Mouse (Mus musculus) limb, embryonic 11.5 days (tissue): ENCODE measurements around the gene Kidins220. TPM values are rescaled to one million over a fixed set of nuclear protein-coding genes. Genes with fewer than 3 reads are reported as not detected.

Experiments
- ATAC-seq: fragments of 200-750 bp; cut with Nextera tagmentation; 2 replicates; pipeline ENCODE4 v1.8.0; 2017; ENCODE audit warnings: low read depth; ENCODE audit not compliant: insufficient number of reproducible peaks, low FRiP score, low TSS enrichment
- DNase-seq: peaks from one replicate; pipeline ENCODE4 v3.0.0-alpha.2; 2015; ENCODE audit warnings: low spot score
- H3K27ac ChIP-seq: fragments of 300-500 bp; sonication (generic); replicated peaks from 2 replicates; pipeline ENCODE4 v1.5.1; 2014; ENCODE audit warnings: low read depth, mild to moderate bottlenecking, low read length
- H3K27me3 ChIP-seq: fragments of 300-500 bp; sonication (generic); 2 replicates; pipeline ENCODE4 v1.6.1; 2014; ENCODE audit warnings: mild to moderate bottlenecking, low read length, mixed read lengths; ENCODE audit not compliant: control insufficient read depth, insufficient read depth
- H3K36me3 ChIP-seq: fragments of 300-500 bp; sonication (generic); 2 replicates; pipeline ENCODE4 v1.6.1; 2014; ENCODE audit warnings: mild to moderate bottlenecking, low read length, moderate library complexity, mixed read lengths; ENCODE audit not compliant: control insufficient read depth, insufficient read depth
- H3K4me1 ChIP-seq: fragments of 300-500 bp; sonication (generic); 2 replicates; pipeline ENCODE4 v1.6.1; 2014; ENCODE audit warnings: low read length, mixed read lengths; ENCODE audit not compliant: control insufficient read depth, insufficient read depth
- H3K4me2 ChIP-seq: fragments of 300-500 bp; sonication (generic); 2 replicates; pipeline ENCODE4 v1.6.1; 2014; ENCODE audit warnings: low read depth, mild to moderate bottlenecking, moderate library complexity; ENCODE audit not compliant: severe bottlenecking
- H3K4me3 ChIP-seq: fragments of 300-500 bp; sonication (generic); 2 replicates; pipeline ENCODE4 v1.5.1; 2014; ENCODE audit warnings: low read depth, low read length
- H3K9ac ChIP-seq: fragments of 300-500 bp; sonication (generic); 2 replicates; pipeline ENCODE4 v1.6.1; 2014; ENCODE audit warnings: mild to moderate bottlenecking, low read length
- H3K9me3 ChIP-seq: fragments of 300-500 bp; sonication (generic); 2 replicates; pipeline ENCODE4 v1.6.1; 2016; ENCODE audit warnings: low read length; ENCODE audit not compliant: control insufficient read depth
- WGBS: fragments of 180-500 bp; shearing (Covaris S2); extraction: QIAGEN DNeasy Blood & Tissue Kit; methylation state at CpG from one replicate; pipeline ENCODE4 v1.1.7; 2014; 5-methylcytosine and 5-hydroxymethylcytosine counted together
- polyA plus RNA-seq: library from polyadenylated mRNA; unstranded; fragments of >200 nt; fragmentation: Nextera tagmentation; extraction: Ambion mirVana; gene quantifications from 2 replicates; pipeline ENCODE4 v1.2.1, GENCODE M21; 2014

The Kidins220 gene
- polyA plus RNA-seq, 1 experiment from 2014 or later: 14.7 TPM

DNA sequence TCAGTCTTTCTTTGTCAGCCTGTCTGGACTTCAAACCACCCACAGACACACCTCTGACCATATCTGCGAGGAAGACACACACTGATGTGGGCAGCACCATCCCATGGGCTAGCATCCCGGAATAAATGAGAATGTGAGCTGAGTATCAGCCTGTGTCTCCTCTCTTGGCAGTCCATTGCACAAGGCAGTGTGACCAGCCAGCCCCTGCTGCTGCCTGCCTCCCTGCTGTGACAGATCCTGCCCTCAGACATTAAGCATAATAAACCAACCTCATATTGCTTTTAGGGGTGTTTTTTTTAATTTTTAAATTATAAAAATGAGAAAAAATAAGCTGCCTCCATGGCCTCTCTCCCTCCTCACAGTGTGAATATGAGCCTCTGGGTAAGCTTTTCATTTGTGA, 8.7 kb upstream of the Kidins220 start:
- WGBS: 95% methylated on average over 2 of the region's 2 CpGs
- H3K27me3 ChIP-seq: no peaks in the 10 kb centered on the region
- DNase-seq (no peak), ATAC-seq (no peak)
- no peak overlapping the region for H3K4me3 ChIP-seq
- no peak overlapping the region for H3K4me2 ChIP-seq
- H3K4me1 ChIP-seq: no peaks in the 10 kb centered on the region
- H3K27ac ChIP-seq: no peak overlapping the region
- no peak overlapping the region for H3K9ac ChIP-seq
- no peaks in the 10 kb centered on the region for H3K36me3 ChIP-seq
- H3K9me3 ChIP-seq: no peaks in the 10 kb centered on the region

DNA sequence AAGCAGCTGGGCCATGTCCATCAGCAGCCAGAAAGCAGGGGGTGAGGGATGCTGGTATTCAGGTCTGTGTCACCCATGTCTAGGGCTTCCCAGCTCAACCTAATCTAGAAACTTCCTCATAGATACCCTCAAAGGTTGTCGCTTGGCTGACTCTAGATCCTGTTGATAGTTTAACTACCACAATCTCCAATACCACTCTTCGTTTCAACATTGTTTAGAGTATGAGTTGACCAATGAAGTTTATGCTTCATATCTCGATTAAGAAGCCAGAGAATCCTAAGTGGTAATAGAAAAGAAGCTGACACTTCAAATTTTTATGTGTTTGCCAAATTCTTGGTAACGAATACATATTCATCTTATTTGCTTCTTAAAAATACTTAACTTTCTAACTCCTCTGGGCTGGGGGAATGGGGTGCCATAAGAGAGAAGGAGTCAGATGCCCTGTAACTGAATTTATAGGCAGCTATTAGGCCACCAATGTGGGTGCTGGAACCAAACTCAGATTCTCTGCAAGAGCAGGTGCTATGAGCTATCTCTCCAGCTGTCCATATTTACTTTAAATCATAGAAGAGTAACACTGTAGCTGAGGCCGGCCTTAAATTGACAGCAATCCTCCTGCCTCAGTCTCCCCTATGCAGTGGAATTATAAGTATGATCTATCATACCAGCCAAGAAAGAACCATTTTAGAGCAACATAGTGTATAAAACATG, 3.1 kb upstream of the Kidins220 start:
- H3K4me1 ChIP-seq: no peaks in the 10 kb centered on the region
- no peaks in the 10 kb centered on the region for H3K9me3 ChIP-seq
- ATAC-seq (no peak), DNase-seq (no peak)
- no peaks in the 10 kb centered on the region for H3K27me3 ChIP-seq
- no peak overlapping the region for H3K9ac ChIP-seq
- WGBS: 87% methylated on average over 5 of the region's 5 CpGs
- no peak overlapping the region for H3K27ac ChIP-seq
- H3K4me2 ChIP-seq: no peak overlapping the region
- H3K36me3 ChIP-seq: no peaks in the 10 kb centered on the region
- H3K4me3 ChIP-seq: no peak overlapping the region

DNA sequence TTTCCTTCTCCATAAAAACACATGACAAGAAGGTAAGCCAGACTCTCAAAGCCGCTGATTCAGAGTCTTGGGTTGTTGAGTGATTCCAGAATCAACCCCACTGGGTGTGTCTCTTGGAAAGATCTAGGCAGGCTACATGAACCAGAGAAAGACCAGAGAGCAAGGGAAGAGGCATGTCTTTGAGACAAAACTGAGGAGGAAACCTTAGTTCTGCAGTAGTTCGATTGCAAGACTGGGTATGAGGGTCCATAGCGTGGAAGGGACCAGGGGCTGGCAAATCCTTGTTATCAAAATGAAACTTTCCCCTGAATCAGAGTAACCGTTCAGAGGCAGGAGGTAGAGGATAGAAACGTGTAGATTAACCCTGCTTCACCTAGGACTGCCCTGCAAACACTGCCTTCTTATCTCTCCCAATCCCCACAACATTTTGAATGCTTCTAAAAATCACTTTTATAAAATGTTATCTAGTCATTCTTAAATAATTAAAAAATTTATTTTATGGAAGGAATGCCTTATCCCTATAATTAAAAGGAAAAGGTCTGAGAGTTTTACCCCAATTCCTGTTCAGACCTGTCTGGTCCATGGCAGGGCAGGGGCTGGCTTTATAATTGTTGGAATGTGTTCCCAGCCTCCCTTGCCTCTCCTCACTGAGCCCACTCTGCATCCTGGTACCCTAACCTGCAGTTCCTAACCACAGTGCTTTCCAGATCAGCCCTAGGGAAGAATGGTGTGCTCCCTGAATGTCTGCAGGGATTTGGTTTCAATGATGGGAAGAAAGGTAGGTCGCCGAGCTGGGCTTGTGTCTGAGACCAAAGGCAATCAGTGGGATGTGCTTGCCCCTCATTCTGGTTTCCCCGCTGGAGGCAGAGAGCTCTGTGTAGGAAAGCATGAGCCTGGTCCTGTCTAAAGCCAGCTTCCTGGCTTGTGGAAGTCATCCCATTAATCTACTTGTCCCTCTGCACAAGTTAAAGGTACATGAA, 2.1 kb upstream of the Kidins220 start:
- Histone ChIP-seq H3K36me3 (no peaks in the 10 kb centered on the region), H3K4me3 (no peak overlapping the region), H3K27ac (no peak overlapping the region), H3K4me2 (no peak overlapping the region), H3K4me1 (no peaks in the 10 kb centered on the region), H3K27me3 (no peaks in the 10 kb centered on the region), H3K9ac (no peak overlapping the region), H3K9me3 (no peaks in the 10 kb centered on the region)
- ATAC-seq (no peak), DNase-seq (no peak)
- 66% methylated on average over 8 of the region's 8 CpGs for WGBS

DNA sequence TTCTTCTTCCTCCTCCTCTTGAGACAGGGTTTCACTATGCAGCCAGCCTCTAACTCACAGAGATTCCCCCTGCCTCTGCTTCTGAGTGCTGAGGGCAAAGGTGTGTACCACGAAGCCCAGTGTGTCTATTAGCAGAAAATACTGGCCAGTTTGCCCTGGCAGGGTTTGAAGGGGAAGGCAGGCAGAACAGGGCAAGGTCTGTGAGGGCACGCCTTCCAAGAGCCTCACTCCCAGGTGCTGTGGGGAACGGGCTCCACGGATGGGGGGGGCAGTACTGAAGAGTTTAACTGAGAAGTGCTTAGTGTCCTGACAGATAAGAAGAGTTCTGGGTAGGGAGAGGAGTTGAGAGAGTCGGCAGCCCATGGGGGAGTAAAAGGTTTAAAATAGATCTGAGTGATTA, 1.1 kb upstream of the Kidins220 start:
- no peak overlapping the region for H3K27ac ChIP-seq
- no peaks in the 10 kb centered on the region for H3K9me3 ChIP-seq
- ATAC-seq (no peak), DNase-seq (no peak)
- H3K4me3 ChIP-seq: no peak overlapping the region
- H3K4me1 ChIP-seq: no peaks in the 10 kb centered on the region
- no peaks in the 10 kb centered on the region for H3K27me3 ChIP-seq
- no peak overlapping the region for H3K4me2 ChIP-seq
- no peak overlapping the region for H3K9ac ChIP-seq
- H3K36me3 ChIP-seq: no peaks in the 10 kb centered on the region
- 72% methylated on average over 5 of the region's 5 CpGs for WGBS

DNA sequence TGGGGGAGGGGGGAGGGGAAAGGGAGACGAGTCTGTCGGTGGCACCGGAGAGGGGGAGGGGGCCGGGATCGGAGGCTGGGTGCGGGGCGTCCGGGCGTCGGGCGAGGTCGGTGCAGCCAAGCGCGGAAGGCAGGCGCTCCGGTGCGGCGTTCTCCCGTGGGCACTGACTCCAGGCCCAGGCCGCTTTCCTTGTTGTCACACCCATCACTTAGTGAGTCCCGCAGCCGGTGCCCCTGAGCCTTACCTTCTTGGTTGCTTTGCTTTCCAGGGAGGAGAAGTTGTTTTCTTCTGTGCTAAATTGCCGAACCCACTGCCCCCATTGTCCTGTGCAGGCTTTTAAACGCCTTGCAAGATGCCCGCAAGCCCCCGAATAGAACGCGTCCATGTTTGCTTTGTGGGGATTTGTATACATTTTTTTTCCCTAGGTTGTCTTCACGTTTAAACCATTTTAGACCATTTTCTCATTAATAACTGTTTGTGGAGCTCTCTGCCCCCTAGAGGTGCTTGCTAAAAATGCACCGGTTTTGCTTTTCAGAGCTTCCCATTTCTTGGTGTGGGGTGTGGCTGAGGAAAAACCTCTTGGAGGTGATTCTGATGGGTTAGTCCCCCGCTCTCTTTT, 499 bp downstream of the Kidins220 start:
- Histone ChIP-seq H3K4me1 (no peaks in the 10 kb centered on the region), H3K4me2 (peak overlapping the region; percentile 69), H3K27me3 (no peaks in the 10 kb centered on the region), H3K36me3 (no peaks in the 10 kb centered on the region), H3K4me3 (peak overlapping the region; percentile 76), H3K9ac (peak overlapping the region; percentile 57), H3K9me3 (no peaks in the 10 kb centered on the region), H3K27ac (peak overlapping the region; percentile 45; the same call in 1 of the 2 replicates)
- under 1% methylated on average over 28 of the region's 31 CpGs for WGBS
- DNase-seq: peak; percentile 79
- ATAC-seq: peak; percentile 10; the same call in 1 of the 2 replicates

DNA sequence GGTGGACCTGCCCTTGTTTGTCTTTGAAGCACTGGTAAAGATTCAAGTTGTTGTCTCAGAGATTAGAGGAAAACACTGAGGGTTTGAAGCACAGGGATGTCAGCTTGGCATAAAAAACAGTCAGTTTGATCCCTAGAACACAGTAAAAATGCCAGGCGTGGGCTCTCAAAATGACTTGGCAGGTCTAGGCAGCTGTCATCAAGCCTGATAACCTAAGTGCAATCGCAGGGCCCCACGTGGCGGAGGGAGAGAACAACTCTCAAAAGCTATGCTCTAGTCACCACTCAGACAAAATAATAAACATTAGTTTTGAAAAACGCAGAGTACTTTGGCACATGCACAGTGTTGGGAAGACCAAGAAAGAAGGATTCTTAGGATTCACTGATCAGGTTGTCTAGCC, 10.5 kb downstream of the Kidins220 start:
- no peaks in the 10 kb centered on the region; the same call in 1 of the 2 replicates for H3K36me3 ChIP-seq
- no peak overlapping the region for H3K4me2 ChIP-seq
- H3K9me3 ChIP-seq: no peaks in the 10 kb centered on the region
- ATAC-seq: no peak
- no peak overlapping the region for H3K4me3 ChIP-seq
- H3K27me3 ChIP-seq: no peaks in the 10 kb centered on the region
- no peaks in the 10 kb centered on the region for H3K4me1 ChIP-seq
- no peak overlapping the region for H3K27ac ChIP-seq
- DNase-seq: no peak
- whole genome bisulfite sequencing: 88% methylated on average over 5 of the region's 5 CpGs
- H3K9ac ChIP-seq: no peak overlapping the region

DNA sequence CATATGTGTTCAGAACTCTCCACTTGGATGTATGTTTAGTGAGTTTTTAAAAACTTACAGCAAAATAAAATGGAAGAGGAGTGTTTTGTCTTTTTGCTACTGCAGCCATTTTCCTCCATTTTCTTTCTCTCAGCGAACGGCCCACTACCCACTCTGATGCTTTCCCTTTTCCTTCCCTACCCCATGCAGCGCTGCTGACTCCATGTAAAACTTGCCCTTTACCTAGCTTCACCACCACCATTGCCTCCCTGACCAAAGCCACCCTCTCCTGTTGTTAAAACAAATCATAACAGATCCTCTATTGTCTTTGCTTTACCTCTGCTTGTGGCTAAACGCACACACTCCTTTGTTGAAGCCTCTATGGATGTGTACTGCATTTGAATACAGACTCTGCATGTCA, 20.6 kb downstream of the Kidins220 start:
- H3K9ac ChIP-seq: no peak overlapping the region
- H3K4me1 ChIP-seq: no peaks in the 10 kb centered on the region
- H3K27ac ChIP-seq: no peak overlapping the region
- H3K27me3 ChIP-seq: no peaks in the 10 kb centered on the region
- peaks cover 10% of the 10 kb centered on the region; the same call in 1 of the 2 replicates for H3K36me3 ChIP-seq
- WGBS: 94% methylated on average over 4 of the region's 4 CpGs
- no peak overlapping the region for H3K4me2 ChIP-seq
- H3K4me3 ChIP-seq: no peak overlapping the region
- ATAC-seq (no peak), DNase-seq (no peak)
- H3K9me3 ChIP-seq: no peaks in the 10 kb centered on the region

DNA sequence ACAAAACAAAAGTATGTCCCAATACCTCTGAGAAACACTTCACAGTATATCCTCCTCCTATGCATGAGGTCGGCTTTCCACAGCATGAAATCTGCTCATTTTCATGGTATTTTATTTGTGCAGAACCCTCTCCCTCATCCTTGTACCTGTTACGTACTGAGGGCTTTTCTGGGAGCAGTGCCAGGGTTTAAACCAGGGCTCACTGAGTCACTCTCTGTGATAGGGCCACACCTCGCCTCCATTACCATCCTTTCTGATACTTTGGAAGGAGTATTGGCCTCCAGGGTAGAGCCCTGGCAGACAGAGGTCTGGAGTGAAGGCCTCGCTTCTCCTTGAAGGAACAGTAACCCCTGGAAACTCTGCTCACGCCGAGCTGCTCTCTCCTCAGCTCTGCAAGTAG, 30.6 kb downstream of the Kidins220 start:
- 74% methylated on average over 6 of the region's 6 CpGs for WGBS
- Histone ChIP-seq H3K36me3 (peaks cover 13% of the 10 kb centered on the region; the same call in 1 of the 2 replicates), H3K27ac (no peak overlapping the region), H3K27me3 (no peaks in the 10 kb centered on the region), H3K4me2 (no peak overlapping the region), H3K4me1 (no peaks in the 10 kb centered on the region), H3K9me3 (no peaks in the 10 kb centered on the region), H3K9ac (no peak overlapping the region), H3K4me3 (no peak overlapping the region)
- ATAC-seq (no peak), DNase-seq (no peak)
